Mouse (Mus musculus) lung, embryonic 14.5 days (tissue): ENCODE results near the gene Rfx1. TPM values are rescaled to one million over a fixed set of nuclear protein-coding genes. Genes with fewer than 3 reads are reported as not detected.

ENCODE experiments used
- ATAC-seq: fragments of 200-750 bp; cut with Nextera tagmentation; 2 replicates; pipeline ENCODE4 v1.8.0; 2017; ENCODE audit warnings: mild to moderate bottlenecking, moderate TSS enrichment, moderate library complexity; ENCODE audit not compliant: insufficient read depth
- DNase-seq: peaks from one replicate; pipeline ENCODE4 v3.0.0-alpha.2; 2015
- H3K27ac ChIP-seq: fragments of 300-500 bp; sonication (generic); 2 replicates; pipeline ENCODE4 v1.5.1; 2014; ENCODE audit warnings: low read depth, mild to moderate bottlenecking, moderate library complexity
- H3K27me3 ChIP-seq: fragments of 300-500 bp; sonication (generic); 2 replicates; pipeline ENCODE4 v1.6.1; 2014; ENCODE audit warnings: low read length, control low read depth; ENCODE audit not compliant: insufficient read depth
- H3K36me3 ChIP-seq: fragments of 300-500 bp; sonication (generic); 2 replicates; pipeline ENCODE4 v1.6.1; 2014; ENCODE audit warnings: control low read depth; ENCODE audit not compliant: insufficient read depth
- H3K4me1 ChIP-seq: fragments of 300-500 bp; sonication (generic); 2 replicates; pipeline ENCODE4 v1.6.1; 2014; ENCODE audit warnings: antibody characterized with exemption, control low read depth; ENCODE audit not compliant: insufficient read depth
- H3K4me2 ChIP-seq: fragments of 300-500 bp; sonication (generic); 2 replicates; pipeline ENCODE4 v1.6.1; 2014; ENCODE audit warnings: mild to moderate bottlenecking
- H3K4me3 ChIP-seq: fragments of 300-500 bp; sonication (generic); 2 replicates; pipeline ENCODE4 v1.5.1; 2014; ENCODE audit warnings: low read depth, low read length
- H3K9ac ChIP-seq: fragments of 300-500 bp; sonication (generic); 2 replicates; pipeline ENCODE4 v1.6.1; 2014
- H3K9me3 ChIP-seq: fragments of 300-500 bp; sonication (generic); 2 replicates; pipeline ENCODE4 v1.6.1; 2016; ENCODE audit warnings: low read depth, low read length, control low read depth
- CTCF ChIP-seq: IDR thresholded peaks from 2 replicates; pipeline ENCODE4 v1.5.1; 2016; ENCODE audit warnings: antibody characterized with exemption, low read depth
- WGBS: fragments of 180-500 bp; shearing (Covaris S2); extraction: QIAGEN DNeasy Blood & Tissue Kit; methylation state at CpG from one replicate; pipeline ENCODE4 v1.1.7; 2014; 5-methylcytosine and 5-hydroxymethylcytosine counted together
- polyA plus RNA-seq: library from polyadenylated mRNA; unstranded; fragments of >200 nt; fragmentation: Nextera tagmentation; extraction: Ambion mirVana; gene quantifications from 2 replicates; pipeline ENCODE4 v1.2.1, GENCODE M21; 2014

Gene Rfx1
- polyA plus RNA-seq, 1 experiment from 2014 or later = 13.3 TPM

GRCm38 (mm10) chr8:84059226-84059625 lies 7.4 kb upstream of the Rfx1 start:
- H3K4me1 ChIP-seq = no peaks in the 10 kb centered on the region
- H3K4me3 ChIP-seq = no peak overlapping the region
- H3K9ac ChIP-seq = no peak overlapping the region
- WGBS = 91% methylated on average over 2 of the region's 2 CpGs
- no peak for DNase-seq
- H3K27ac ChIP-seq = no peak overlapping the region
- ATAC-seq = no peak
- no peak for TF ChIP-seq CTCF
- no peaks in the 10 kb centered on the region for H3K36me3 ChIP-seq
- H3K4me2 ChIP-seq = no peak overlapping the region
- no peaks in the 10 kb centered on the region for H3K27me3 ChIP-seq
- no peaks in the 10 kb centered on the region for H3K9me3 ChIP-seq

- Histone ChIP-seq H3K4me2 (no peak overlapping the region), H3K9ac (no peak overlapping the region), H3K36me3 (no peaks in the 10 kb centered on the region), H3K4me1 (no peaks in the 10 kb centered on the region), H3K9me3 (no peaks in the 10 kb centered on the region), H3K4me3 (no peak overlapping the region), H3K27me3 (no peaks in the 10 kb centered on the region), H3K27ac (no peak overlapping the region)
- no peak for TF ChIP-seq CTCF
- WGBS = 82% methylated on average over 2 of the region's 2 CpGs
- DNase-seq (no peak), ATAC-seq (no peak)
These were observed 6.4 kb upstream of the Rfx1 start for GRCm38 (mm10) chr8:84060245-84060644.

- no peak overlapping the region for H3K27ac ChIP-seq
- no peak overlapping the region for H3K9ac ChIP-seq
- H3K9me3 ChIP-seq = no peaks in the 10 kb centered on the region
- ATAC-seq (no peak), DNase-seq (no peak)
- 59% methylated on average over 8 of the region's 8 CpGs for WGBS
- no peak overlapping the region for H3K4me3 ChIP-seq
- TF ChIP-seq CTCF = no peak
- no peaks in the 10 kb centered on the region for H3K36me3 ChIP-seq
- H3K4me2 ChIP-seq = no peak overlapping the region
- H3K4me1 ChIP-seq = peaks cover 15% of the 10 kb centered on the region; the same call in 1 of the 2 replicates
- H3K27me3 ChIP-seq = no peaks in the 10 kb centered on the region
These were observed 2.6 kb upstream of the Rfx1 start for GRCm38 (mm10) chr8:84063861-84064610.

- no peak for TF ChIP-seq CTCF
- Histone ChIP-seq H3K4me3 (peak within 1 kb of the TSS; percentile 96), H3K27me3 (no peaks in the 10 kb centered on the region), H3K4me2 (peak within 1 kb of the TSS; percentile 80), H3K27ac (peak within 1 kb of the TSS; percentile 93), H3K4me1 (peaks cover 19% of the 10 kb centered on the region; the same call in 1 of the 2 replicates), H3K36me3 (no peaks in the 10 kb centered on the region), H3K9ac (peak within 1 kb of the TSS; percentile 74), H3K9me3 (no peaks in the 10 kb centered on the region)
- ATAC-seq (no peak), DNase-seq (no peak)
- WGBS = 96% methylated on average over 1 of the region's 1 CpGs
These were observed 1.6 kb upstream of the Rfx1 start, which contains the start of gene Gm10643 for GRCm38 (mm10) chr8:84065037-84065436. Gene Gm10643, minus strand, starts transcription at chr8:84065137.

- WGBS = 21% methylated on average over 5 of the region's 5 CpGs
- Histone ChIP-seq H3K4me3 (peak overlapping the region; percentile 96), H3K9me3 (no peaks in the 10 kb centered on the region), H3K27ac (peak overlapping the region; percentile 93), H3K36me3 (no peaks in the 10 kb centered on the region), H3K9ac (peak overlapping the region; percentile 74), H3K4me2 (peak overlapping the region; percentile 80), H3K27me3 (no peaks in the 10 kb centered on the region), H3K4me1 (peaks cover 19% of the 10 kb centered on the region; the same call in 1 of the 2 replicates)
- ATAC-seq = no peak
- TF ChIP-seq CTCF = no peak
- no peak for DNase-seq
These were observed 1.1 kb upstream of the Rfx1 start for GRCm38 (mm10) chr8:84065457-84066072.

- Histone ChIP-seq H3K36me3 (no peaks in the 10 kb centered on the region), H3K9me3 (no peaks in the 10 kb centered on the region), H3K27me3 (no peaks in the 10 kb centered on the region), H3K4me2 (peak overlapping the region; percentile 80), H3K4me3 (peak overlapping the region; percentile 96), H3K9ac (peak overlapping the region; percentile 89), H3K4me1 (peaks cover 19% of the 10 kb centered on the region; the same call in 1 of the 2 replicates), H3K27ac (peak overlapping the region; percentile 98)
- ATAC-seq = peak; percentile 68
- no peak for TF ChIP-seq CTCF
- WGBS = 2% methylated on average over 57 of the region's 58 CpGs
- DNase-seq = peak; percentile 95
These were observed 476 bp downstream of the Rfx1 start for GRCm38 (mm10) chr8:84067047-84067573.

- no peaks in the 10 kb centered on the region for H3K9me3 ChIP-seq
- no peaks in the 10 kb centered on the region for H3K27me3 ChIP-seq
- H3K4me2 ChIP-seq = peak overlapping the region; percentile 80
- peak overlapping the region; percentile 96 for H3K4me3 ChIP-seq
- WGBS = 71% methylated on average over 7 of the region's 7 CpGs
- peaks cover 19% of the 10 kb centered on the region; the same call in 1 of the 2 replicates for H3K4me1 ChIP-seq
- no peak overlapping the region for H3K9ac ChIP-seq
- ATAC-seq = no peak
- 0 out of 2 replicates have a peak overlapping the region, but pooled peaks have one; percentile 10 for H3K27ac ChIP-seq
- no peaks in the 10 kb centered on the region for H3K36me3 ChIP-seq
- DNase-seq = no peak
- no peak for TF ChIP-seq CTCF
These were observed 1.3 kb downstream of the Rfx1 start for GRCm38 (mm10) chr8:84067911-84068310.
